Mouse (Mus musculus) midbrain, embryonic 12.5 days (tissue): ENCODE data around the gene 4930407I10Rik. TPM values are rescaled to one million over a fixed set of nuclear protein-coding genes. Genes with fewer than 3 reads are reported as not detected.

Experiments used
- polyA plus RNA-seq: library from polyadenylated mRNA; unstranded; fragments of >200 nt; fragmentation: Nextera tagmentation; extraction: Ambion mirVana; gene quantifications from 2 replicates; pipeline ENCODE4 v1.2.1, GENCODE M21; 2016

Gene 4930407I10Rik
- polyA plus RNA-seq, 1 experiment from 2014 or later = not detected

Other genes with a start within 250 kb of the 4930407I10Rik start
- gene Tob2, start 200.4 kb upstream of the 4930407I10Rik start, polyA plus RNA-seq = 20.9 and 22.2 TPM in 2 replicates
- gene Phf5a, start 187.2 kb upstream of the 4930407I10Rik start, polyA plus RNA-seq = 129 and 133 TPM in 2 replicates
- 170 and 177 TPM in 2 replicates for gene Aco2, start 186.8 kb upstream of the 4930407I10Rik start, polyA plus RNA-seq
- gene Polr3h, start 132.9 kb upstream of the 4930407I10Rik start, polyA plus RNA-seq = 60.8 and 71.6 TPM in 2 replicates
- 38.0 and 40.2 TPM in 2 replicates for gene Csdc2, start 122.4 kb upstream of the 4930407I10Rik start, polyA plus RNA-seq
- 26.6 and 30.4 TPM in 2 replicates for gene Pmm1, start 98.2 kb upstream of the 4930407I10Rik start, polyA plus RNA-seq
- gene 1700029P11Rik, start 78.6 kb upstream of the 4930407I10Rik start, polyA plus RNA-seq = not detected in 2 replicates
- 50.2 and 50.5 TPM in 2 replicates for gene Xrcc6, start 71.3 kb upstream of the 4930407I10Rik start, polyA plus RNA-seq
- 39.9 and 43.0 TPM in 2 replicates for gene Desi1, start 25.3 kb upstream of the 4930407I10Rik start, polyA plus RNA-seq
- 183 and 196 TPM in 2 replicates for gene Snu13, start 11.6 kb upstream of the 4930407I10Rik start, polyA plus RNA-seq
- 0.05 and 0.08 TPM in 2 replicates for gene Mei1, start 10.8 kb downstream of the 4930407I10Rik start, polyA plus RNA-seq
- 17.3 and 18.3 TPM in 2 replicates for gene Ccdc134, start 68.8 kb downstream of the 4930407I10Rik start, polyA plus RNA-seq
- 274 and 276 TPM in 2 replicates for gene Srebf2, start 88.0 kb downstream of the 4930407I10Rik start, polyA plus RNA-seq
- 0.73 and 0.80 TPM in 2 replicates for gene Shisa8, start 153.7 kb downstream of the 4930407I10Rik start, polyA plus RNA-seq
- gene Tnfrsf13c, start 165.2 kb downstream of the 4930407I10Rik start, polyA plus RNA-seq = 0.37 TPM in 1 of 2 replicates, not detected in the other
- gene Cenpm, start 185.6 kb downstream of the 4930407I10Rik start, polyA plus RNA-seq = 60.1 and 61.9 TPM in 2 replicates
- gene 1500009C09Rik, start 193.2 kb downstream of the 4930407I10Rik start, polyA plus RNA-seq = 2.6 and 3.3 TPM in 2 replicates
- gene Sept3, start 215.7 kb downstream of the 4930407I10Rik start, polyA plus RNA-seq = 237 and 291 TPM in 2 replicates
- gene Wbp2nl, start 239.8 kb downstream of the 4930407I10Rik start, polyA plus RNA-seq = 0.13 TPM in 1 of 2 replicates, not detected in the other